In the genomic region with DNA sequence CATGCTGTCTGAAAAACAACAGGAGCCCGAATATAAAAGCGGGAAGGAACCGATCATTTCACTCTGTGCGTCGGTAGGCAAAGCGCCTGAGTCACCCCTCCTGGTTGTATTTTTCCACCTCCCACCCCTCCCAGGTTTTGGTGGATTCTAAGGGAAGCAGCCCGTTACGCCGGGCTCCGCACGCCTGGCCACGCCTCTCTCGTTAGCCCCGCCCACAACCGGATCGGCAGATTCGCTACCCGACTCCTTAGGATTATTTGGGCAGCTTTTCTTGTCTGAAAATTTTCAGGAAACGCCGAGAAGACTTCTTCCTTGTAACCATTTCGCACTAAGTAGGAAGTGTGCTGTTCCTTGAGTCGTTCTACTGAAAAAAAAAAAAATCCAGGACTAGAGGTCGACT, we compare ENCODE assay signal across 7 mouse cellular contexts. TPM values are rescaled to one million over a fixed set of nuclear protein-coding genes. Genes with fewer than 3 reads are reported as not detected.
DNase-seq lines count a peak whose midpoint lies in the region; ATAC-seq and TF ChIP-seq lines count a peak whose summit lies in the region.

A gene (plus strand): TSS at position 245 of the 400 bp plus-strand sequence.

- no peaks in the 10 kb centered on the region for H3K27me3 ChIP-seq in embryonic facial prominence, embryonic 10.5 days (replicated peaks; ENCODE audit: low read depth, poor library complexity, severe bottlenecking)
- H3K27me3 ChIP-seq in intestine, postnatal 0 days (replicated peaks; ENCODE audit: control insufficient read depth, insufficient read depth, low read length), result no peaks in the 10 kb centered on the region
- H3K27me3 ChIP-seq in limb, embryonic 10.5 days (ENCODE audit: low read depth, poor library complexity, severe bottlenecking), result no peaks in the 10 kb centered on the region
- H3K27me3 ChIP-seq in midbrain, embryonic 12.5 days, result no peaks in the 10 kb centered on the region

- WGBS in embryonic facial prominence, embryonic 10.5 days, result under 1% methylated on average over 23 of the region's 23 CpGs
- WGBS in intestine, postnatal 0 days, result 0% methylated on average over 23 of the region's 23 CpGs
- under 1% methylated on average over 23 of the region's 23 CpGs for WGBS in limb, embryonic 10.5 days
- under 1% methylated on average over 23 of the region's 23 CpGs for WGBS in midbrain, embryonic 12.5 days

- H3K4me1 ChIP-seq in embryonic facial prominence, embryonic 10.5 days, result peaks cover 25% of the 10 kb centered on the region
- H3K4me1 ChIP-seq in intestine, postnatal 0 days (replicated peaks; ENCODE audit: control insufficient read depth, insufficient read depth, low read length), result 0 out of 2 replicates have a peak, but pooled peaks cover 4% of the 10 kb centered on the region
- H3K4me1 ChIP-seq in limb, embryonic 10.5 days, result peaks cover 20% of the 10 kb centered on the region
- peaks cover 14% of the 10 kb centered on the region for H3K4me1 ChIP-seq in midbrain, embryonic 12.5 days

- H3K4me3 ChIP-seq in embryonic facial prominence, embryonic 10.5 days, result peak within 1 kb of the TSS; percentile 92
- peak within 1 kb of the TSS; percentile 85 for H3K4me3 ChIP-seq in intestine, postnatal 0 days (ENCODE audit: low read depth, low read length)
- H3K4me3 ChIP-seq in limb, embryonic 10.5 days, result peak within 1 kb of the TSS; percentile 97
- peak within 1 kb of the TSS; percentile 99 for H3K4me3 ChIP-seq in midbrain, embryonic 12.5 days

- H3K27ac ChIP-seq in embryonic facial prominence, embryonic 10.5 days (replicated peaks), result peak within 1 kb of the TSS; percentile 99
- peak within 1 kb of the TSS; percentile 98 for H3K27ac ChIP-seq in intestine, postnatal 0 days (ENCODE audit: low read depth, low read length)
- peak within 1 kb of the TSS; percentile 99 for H3K27ac ChIP-seq in limb, embryonic 10.5 days
- peak within 1 kb of the TSS; percentile 97 for H3K27ac ChIP-seq in midbrain, embryonic 12.5 days (replicated peaks)

- no peak for TF ChIP-seq CTCF in intestine, postnatal 0 days (IDR thresholded peaks at IDR 0.05; ENCODE audit: low read depth)

- H3K36me3 ChIP-seq in embryonic facial prominence, embryonic 10.5 days (replicated peaks), result peaks cover 32% of the 10 kb centered on the region
- H3K36me3 ChIP-seq in intestine, postnatal 0 days (ENCODE audit: control insufficient read depth, insufficient read depth), result peaks cover 13% of the 10 kb centered on the region
- peaks cover 47% of the 10 kb centered on the region for H3K36me3 ChIP-seq in limb, embryonic 10.5 days
- H3K36me3 ChIP-seq in midbrain, embryonic 12.5 days, result peaks cover 31% of the 10 kb centered on the region

- peak; percentile 63 for ATAC-seq in granulocyte monocyte progenitor cell, adult 5-6 weeks (replicated peaks; ENCODE audit: poor library complexity, severe bottlenecking)
- peak; percentile 50 for ATAC-seq in intestine, postnatal 0 days
- peak; percentile 70 for ATAC-seq in midbrain, embryonic 12.5 days (ENCODE audit: low FRiP score, low read depth)

- H3K4me2 ChIP-seq in intestine, postnatal 0 days (replicated peaks; ENCODE audit: low read depth), result peak within 1 kb of the TSS; percentile 85
- H3K4me2 ChIP-seq in midbrain, embryonic 12.5 days (replicated peaks), result peak within 1 kb of the TSS; percentile 80

- H3K9ac ChIP-seq in intestine, postnatal 0 days (ENCODE audit: low read depth, low read length), result peak within 1 kb of the TSS; percentile 96
- H3K9ac ChIP-seq in midbrain, embryonic 12.5 days (replicated peaks), result peak within 1 kb of the TSS; percentile 95

- DNase-seq in adrenal gland, postnatal 14 days, result peak; percentile 94
- DNase-seq in embryonic facial prominence, embryonic 10.5 days (ENCODE audit: low spot score), result peak; percentile 87
- peak; percentile 86 for DNase-seq in limb, embryonic 10.5 days (ENCODE audit: low spot score)
- DNase-seq in spleen, adult 12 weeks (ENCODE audit: low spot score), result peak; percentile 80

- no peaks in the 10 kb centered on the region for H3K9me3 ChIP-seq in embryonic facial prominence, embryonic 10.5 days
- H3K9me3 ChIP-seq in intestine, postnatal 0 days (ENCODE audit: control insufficient read depth), result no peaks in the 10 kb centered on the region
- no peaks in the 10 kb centered on the region for H3K9me3 ChIP-seq in limb, embryonic 10.5 days (replicated peaks)
- no peaks in the 10 kb centered on the region for H3K9me3 ChIP-seq in midbrain, embryonic 12.5 days

RNA-seq across cellular contexts. Expression of the gene that starts here (rescaled TPM):
- 37.7 and 46.2 TPM in 2 replicates for total RNA-seq in adrenal gland, postnatal 14 days (2021)
- polyA plus RNA-seq in embryonic facial prominence, embryonic 10.5 days (2016; fragmentation: Nextera tagmentation; extraction: Ambion mirVana), result 14.7 and 15.2 TPM in 2 replicates
- total RNA-seq in granulocyte monocyte progenitor cell, adult 5-6 weeks (2014; fragmentation: Nextera tagmentation), result 59.6 and 105 TPM in 2 replicates
- 11.9 and 12.4 TPM in 2 replicates for total RNA-seq in granulocyte monocyte progenitor cell, adult 5-6 weeks (2017)
- polyA plus RNA-seq in intestine, postnatal 0 days (2015; fragmentation: Nextera tagmentation; extraction: Ambion mirVana), result 9.7 and 9.9 TPM in 2 replicates
- 21.9 and 24.2 TPM in 2 replicates for polyA plus RNA-seq in limb, embryonic 10.5 days (2016; fragmentation: Nextera tagmentation; extraction: Ambion mirVana)
- polyA plus RNA-seq in midbrain, embryonic 12.5 days (2016; fragmentation: Nextera tagmentation; extraction: Ambion mirVana), result 22.9 and 23.7 TPM in 2 replicates

Comparison
In these comparisons a context has a peak if more than half of its experiments do, and no peak if none do; other contexts are left out.
1. Peak in every context shown above with its lines: DNase-seq, ATAC-seq, H3K4me3 ChIP-seq and H3K27ac ChIP-seq.